Mouse (Mus musculus): ENCODE results near the gene Efna5.

GRCm38 (mm10) chr17:62836598-62837106 is 44.5 kb downstream of the Efna5 start:
- no peak for TF ChIP-seq CTCF (IDR thresholded peaks at IDR 0.05; ENCODE audit: borderline replicate concordance, insufficient read depth, low read length)
- no peak for TF ChIP-seq POLR2A (IDR thresholded peaks at IDR 0.05; ENCODE audit: low read depth, low read length)
